Mouse (Mus musculus) heart, postnatal 25 days (tissue): ENCODE measurements at regions not wholly inside any gene's neighbourhood (a gene's known extent, or its start where the extent isn't known, plus 50 kb on each side); places are given as distances from the start of the nearest gene placed in this dataset. TPM values are rescaled to one million over a fixed set of nuclear protein-coding genes. Genes with fewer than 3 reads are reported as not detected.

Source experiments
- microRNA-seq: library from miRNA; unstranded; fragments of <30 nt; microRNA quantifications from one replicate; pipeline ENCODE4 v1.2.0, GENCODE M21; 2022

Small RNAs in the stretch of these regions (microRNA-seq; reads per million reads assigned to microRNA genes)
- gene Gm24973: not detected
